Mouse (Mus musculus) brain, embryonic 18.5 days (tissue): ENCODE data around the gene Mtg1.

Experiments used
- DNase-seq: peaks from one replicate; pipeline ENCODE4 v3.0.0-alpha.2; 2012; ENCODE audit warnings: low read depth, low spot score

Mtg1 gene

DNA sequence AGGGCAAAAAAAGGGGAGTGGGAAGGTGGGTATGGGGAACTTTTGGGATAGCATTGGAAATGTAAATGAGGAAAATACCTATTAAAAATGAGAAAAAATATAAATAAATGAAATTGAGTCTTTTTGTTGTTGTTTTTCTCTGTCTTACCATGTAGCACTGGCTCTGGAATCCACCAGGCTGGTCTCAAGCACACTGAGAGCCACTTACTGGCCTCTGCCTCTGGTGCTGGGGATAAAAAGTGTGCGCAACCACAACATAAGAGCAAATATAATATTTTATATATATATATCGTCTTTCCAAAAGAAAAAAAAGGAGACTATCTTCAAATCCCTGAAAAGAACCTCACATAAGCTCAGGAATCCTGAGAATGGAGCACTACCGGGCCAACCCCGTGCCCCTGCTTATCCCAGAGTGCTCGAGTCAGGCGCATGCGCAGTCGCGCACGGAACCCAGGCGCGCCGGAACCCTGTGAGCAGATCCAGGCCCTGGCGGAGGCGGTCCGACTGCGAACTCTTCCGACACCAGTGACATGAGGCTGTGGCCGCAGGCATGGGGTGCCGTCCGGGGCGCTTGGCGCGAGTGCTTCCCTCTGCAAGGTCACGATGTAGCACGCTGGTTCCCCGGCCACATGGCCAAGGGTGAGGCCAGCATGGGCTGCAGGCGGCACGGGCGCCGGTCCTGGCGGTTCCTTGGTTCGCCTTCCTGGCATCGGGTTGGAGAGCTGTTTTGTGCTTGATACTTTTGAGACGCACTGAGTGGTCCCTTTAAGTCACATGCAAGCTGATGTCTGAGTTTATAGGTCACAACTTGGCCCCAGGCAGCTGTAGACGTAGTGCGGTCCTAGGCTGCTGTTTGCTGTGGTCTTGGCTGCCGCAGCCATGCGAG lies at the start of gene Mtg1:
Mtg1 (plus strand) TSS at position 430 of the 886 bp plus-strand sequence.
- DNase-seq: peak; percentile 83

DNA sequence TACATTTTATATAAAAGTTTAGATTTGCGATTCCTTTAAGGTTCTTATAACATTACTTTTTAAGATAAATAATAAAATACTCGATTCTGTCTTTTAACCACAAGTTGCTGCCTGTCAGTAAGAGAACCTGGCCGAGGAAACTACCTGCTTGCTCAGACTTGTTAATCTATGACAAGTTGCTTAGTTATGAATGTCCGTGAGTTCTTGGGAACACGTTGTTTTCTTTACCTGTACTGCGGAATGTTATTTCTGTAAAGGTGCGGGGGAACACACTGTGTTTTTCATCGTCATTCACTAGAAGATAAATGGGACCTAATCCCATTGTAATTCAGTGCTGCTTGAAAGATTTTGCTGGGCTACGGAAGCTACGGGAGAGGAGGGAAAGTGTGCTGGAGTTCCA lies 46.8 kb upstream of the Mtg1 start:
- no peak for DNase-seq

DNA sequence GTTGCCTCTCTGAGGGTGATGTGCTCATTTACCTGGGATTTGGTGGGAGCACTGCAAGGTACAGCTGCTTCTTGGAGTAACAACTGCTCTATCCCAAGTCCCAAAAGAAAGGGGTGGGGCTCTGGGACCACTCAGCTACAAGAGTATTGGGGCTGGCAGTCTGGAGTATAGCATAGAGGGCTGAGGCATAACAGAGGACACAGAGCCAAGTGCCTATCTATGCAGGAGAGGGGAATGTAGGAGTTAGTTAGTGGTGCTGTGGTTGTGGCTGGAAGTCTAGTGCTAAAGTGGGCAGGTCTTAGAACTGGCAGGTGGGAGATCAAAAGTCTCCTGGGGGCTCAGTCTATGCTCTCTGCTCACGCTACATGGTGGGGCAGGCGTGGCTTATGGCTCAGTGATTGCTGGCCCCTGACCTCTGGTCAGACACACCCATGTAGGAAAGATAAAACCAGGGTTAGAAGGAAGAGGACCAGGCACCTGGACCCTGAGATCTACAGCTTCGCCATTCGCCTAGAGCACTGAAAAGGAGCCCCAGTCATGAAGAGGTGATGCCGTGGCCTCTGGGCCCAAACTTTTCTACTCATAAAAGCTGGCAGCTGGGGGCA lies 44.3 kb upstream of the Mtg1 start, which contains the start of gene Prap1:
Prap1 (plus strand) TSS at position 472 of the 605 bp plus-strand sequence.
- no peak for DNase-seq

DNA sequence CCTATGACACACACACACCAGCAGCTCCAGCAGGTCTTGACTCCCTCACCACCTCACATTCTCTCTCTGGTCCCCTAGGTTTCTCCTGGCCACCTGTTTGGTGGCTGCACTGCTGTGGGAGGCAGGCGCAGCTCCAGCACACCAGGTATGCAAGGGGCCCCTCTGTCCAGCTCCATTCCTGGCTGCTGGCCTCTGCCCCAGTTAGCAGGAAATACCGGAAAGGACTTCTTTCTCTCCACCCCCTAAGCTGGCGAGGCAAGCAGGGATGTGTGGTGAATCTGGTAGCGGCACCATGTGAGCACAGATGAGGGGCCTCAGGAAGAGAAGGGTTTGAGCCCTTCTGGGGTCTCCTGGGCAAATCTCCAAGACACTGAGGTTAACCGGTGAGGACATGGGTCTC lies 42.4 kb upstream of the Mtg1 start:
- DNase-seq: no peak

DNA sequence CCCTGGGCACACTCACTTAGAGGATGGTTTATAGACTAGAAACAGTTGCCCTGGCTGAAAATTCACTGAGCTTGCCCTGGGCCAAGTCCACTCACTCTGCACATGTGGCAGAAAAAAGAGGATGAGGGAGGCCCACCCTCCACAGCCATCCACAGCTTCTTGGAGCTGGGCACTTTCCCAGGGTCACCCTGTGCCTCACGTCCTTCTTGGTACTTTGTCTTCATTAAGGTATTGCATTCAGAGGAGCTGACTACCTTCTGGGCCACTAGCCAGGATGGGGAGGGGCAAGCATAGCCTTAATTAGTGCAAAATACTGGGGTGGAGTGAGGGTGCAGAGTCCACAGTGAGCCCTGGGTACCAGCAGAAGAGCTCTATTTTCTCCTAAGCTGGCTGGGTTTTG lies 41.8 kb upstream of the Mtg1 start:
- no peak for DNase-seq

DNA sequence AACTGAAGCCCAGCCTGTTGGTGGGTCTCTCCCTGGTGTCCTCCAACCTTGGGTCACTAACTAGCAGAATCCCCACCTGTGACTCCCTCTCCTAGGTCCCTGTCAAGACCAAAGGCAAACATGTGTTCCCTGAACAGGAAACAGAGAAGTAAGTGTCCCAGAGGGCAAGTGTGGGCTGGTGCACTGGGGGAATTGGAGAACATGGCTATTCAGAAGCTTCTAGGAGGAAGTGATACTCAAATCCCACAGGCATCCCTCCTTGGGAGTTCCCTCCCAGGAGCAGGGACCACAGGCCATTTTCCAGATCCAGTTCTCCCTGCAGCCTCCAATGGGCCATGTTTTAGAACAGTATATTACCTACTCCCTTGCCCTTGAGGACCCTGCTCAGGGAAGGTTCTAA lies 41.3 kb upstream of the Mtg1 start:
- no peak for DNase-seq

DNA sequence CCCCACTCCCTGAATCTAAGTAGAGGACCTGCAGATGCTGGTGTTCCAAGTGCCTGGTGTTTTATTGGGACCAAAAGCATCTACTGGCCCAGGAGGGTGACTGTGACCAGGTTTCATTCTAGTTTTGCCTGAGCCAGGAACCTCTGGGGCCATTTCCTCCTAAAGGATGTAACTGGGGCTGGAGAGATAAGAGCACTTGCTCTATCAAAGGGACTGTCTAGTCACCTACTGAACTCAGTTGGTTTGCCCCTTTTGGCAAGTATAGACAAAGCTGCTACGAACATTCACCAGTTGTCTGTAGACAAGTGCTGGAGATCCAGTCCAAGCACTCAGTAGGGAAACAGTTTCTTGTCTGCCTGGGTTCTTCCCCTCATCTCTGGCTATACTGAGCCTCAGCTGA lies 38.9 kb upstream of the Mtg1 start:
- no peak for DNase-seq

DNA sequence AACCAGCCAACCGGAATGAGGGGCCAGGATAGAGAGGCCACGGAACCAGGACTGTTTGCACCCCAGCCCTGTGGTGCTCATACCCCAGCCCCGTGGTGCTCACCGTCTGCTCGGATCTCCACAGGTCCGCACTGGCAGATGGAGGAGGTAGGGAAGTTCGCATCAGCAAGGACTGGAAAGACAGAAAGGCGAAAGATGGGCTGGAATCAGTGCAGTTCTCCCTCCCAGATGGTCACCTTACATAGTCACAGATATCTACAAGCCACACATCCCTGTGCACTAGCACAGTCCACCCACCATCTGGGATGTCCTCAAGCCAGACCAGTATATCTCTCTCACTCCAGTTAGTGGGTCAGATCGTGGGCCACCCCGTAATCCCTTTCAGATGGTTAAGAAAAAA lies 35.9 kb upstream of the Mtg1 start:
- no peak for DNase-seq

DNA sequence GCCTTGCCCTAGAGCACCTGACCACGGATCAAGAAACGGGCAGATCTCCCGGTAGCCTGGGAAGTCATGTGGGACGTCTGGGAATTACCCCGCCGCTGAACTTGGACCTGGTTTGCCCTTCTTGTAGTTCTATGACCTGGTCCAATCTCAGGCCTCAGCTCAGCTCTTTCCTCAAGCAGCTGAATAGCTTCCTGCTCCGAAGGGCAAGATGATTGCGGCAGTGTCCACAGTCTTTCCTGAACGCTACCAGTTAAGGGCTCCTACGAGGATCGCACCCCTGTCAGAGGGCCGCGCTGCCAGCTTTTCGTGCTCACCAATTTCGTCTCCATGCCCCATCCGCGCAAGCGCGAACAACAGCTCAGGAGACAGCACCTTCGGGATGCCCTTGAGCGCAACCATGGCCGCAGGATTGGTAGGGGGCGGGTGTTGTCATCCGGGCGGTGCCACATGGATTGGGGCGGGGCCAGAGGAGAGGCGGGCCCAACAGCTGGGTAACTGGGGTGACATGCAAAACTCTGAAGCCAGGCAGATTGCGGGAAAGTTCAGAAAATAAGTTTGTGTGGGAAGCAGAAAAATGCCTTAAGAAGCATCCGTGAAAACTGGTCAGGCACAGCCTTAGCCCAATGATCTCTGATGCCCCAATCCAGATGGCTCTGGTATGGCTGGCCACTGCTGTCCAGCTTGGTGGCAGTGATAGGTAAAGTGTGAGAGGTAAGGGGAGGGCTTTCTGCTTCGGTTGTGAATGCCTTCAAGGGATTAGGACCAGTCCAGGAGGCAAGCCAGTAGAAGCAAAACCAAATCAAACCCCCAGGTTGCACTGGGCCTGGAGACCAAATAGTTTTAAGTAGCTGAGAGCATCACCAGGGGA lies 35.1 kb upstream of the Mtg1 start, which contains the start of gene Fuom:
Fuom (minus strand) TSS at position 449 of the 868 bp plus-strand sequence.
- DNase-seq: peak; percentile 18

DNA sequence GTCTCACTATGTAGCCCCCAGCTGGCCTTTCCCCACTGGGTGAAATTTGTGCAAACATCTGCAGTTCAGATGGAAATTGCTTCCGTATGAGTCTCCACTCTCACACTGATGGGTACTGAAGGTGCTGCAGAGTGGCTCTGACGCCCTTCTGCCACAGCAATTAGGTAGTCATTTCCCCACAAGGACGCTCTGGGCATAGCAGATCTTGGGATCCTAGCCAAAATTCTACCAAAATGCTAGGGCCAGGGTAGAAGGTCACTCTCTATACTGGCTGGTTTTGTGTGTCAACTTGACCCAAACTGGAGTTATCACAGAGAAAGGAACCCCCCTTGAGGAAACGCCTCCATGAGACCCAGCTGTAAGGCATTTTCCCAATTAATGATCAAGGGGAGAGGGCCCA lies 33.4 kb upstream of the Mtg1 start:
- DNase-seq: no peak

DNA sequence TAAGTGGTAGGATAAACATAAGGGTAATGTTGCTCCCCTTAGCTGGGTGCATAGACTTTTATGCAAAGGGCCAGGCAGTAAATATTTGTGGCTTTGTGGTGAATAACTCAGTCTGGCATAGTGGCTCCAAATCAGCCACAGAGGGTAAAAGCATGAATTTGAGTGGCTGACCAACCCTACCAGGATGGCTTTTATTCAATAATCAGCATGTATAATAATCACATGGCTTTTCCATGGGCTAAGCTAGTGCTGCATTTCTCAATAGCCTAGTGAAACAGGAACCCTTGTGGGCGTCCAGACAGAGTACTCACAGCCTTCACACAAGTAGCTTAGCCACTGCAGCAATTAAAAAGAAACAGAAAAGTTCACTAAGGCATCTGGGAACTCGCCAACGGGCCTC lies 25.4 kb upstream of the Mtg1 start:
- DNase-seq: no peak

DNA sequence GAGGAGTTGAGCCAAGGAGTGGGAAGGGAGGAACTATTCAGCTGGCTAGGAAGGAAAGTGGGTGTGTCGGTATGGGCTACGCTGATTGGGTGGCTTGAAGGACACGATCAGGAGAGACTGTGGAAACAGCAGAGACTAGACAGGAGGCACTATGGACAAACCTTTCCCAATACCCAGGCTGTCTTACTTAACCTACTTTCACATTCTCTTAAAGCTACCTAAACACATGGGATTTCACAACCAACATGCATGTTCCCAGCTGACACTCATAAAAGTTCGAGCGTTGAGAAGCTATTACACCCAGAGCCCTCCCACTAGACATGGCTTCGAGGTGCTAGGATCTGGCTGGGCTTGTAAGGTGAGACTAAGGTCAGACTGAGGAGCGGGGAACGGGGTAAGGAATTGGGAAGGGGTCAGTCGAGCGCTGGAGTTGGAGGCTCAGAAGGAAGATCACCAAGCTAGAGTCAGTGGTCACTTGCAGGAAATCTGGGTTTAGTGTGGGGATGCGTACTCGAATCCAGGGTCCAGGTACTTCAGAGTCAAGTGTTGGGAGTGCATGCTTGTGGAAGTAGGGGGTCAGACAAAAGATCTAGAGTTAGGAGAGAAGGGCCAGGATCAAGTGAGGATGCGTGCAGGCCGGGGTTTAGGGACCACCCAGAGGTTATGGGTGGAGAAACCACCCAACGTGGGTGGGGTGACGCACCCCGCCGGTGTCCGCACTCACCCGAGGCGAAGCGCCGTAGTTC lies 21.6 kb upstream of the Mtg1 start, which contains the start of gene Paox:
Paox (plus strand) TSS at position 217 of the 746 bp plus-strand sequence.
- no peak for DNase-seq

DNA sequence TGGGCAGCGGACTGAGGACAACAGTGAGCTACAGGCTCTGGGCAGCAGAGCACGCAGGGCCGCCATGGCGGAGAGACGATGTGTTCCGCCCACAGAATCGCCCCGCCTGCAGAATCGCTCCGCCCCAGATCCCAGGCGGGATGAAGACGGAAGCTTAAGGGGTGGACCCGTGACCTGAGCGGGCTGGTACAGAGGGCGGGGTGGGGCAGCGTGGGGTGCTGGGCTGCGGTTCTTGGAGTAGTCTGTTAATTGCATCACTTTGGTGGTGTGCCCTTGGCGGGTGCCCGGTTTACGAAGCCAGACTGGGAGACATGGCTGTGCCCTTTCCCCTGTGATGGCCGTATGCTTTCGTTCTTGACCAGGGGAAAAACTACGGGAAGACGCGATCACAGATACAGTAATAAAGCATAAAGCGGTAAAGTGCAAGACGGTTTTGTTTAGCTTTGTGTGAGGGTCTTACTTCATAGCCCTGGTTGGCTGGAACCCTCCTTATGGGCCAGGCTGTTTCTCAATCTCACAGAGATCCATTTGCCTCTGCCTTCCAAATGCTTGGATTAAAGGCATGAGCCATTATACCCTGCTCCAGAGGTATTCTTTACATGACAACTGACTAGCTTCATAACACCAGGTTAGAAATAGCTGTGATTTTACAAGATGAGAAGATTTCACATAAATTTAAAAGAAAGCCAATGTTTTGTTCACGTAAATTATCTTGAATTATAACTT lies 20.9 kb upstream of the Mtg1 start, which contains the start of gene Echs1:
Echs1 (minus strand) TSS at position 148 of the 726 bp plus-strand sequence.
- DNase-seq: no peak

DNA sequence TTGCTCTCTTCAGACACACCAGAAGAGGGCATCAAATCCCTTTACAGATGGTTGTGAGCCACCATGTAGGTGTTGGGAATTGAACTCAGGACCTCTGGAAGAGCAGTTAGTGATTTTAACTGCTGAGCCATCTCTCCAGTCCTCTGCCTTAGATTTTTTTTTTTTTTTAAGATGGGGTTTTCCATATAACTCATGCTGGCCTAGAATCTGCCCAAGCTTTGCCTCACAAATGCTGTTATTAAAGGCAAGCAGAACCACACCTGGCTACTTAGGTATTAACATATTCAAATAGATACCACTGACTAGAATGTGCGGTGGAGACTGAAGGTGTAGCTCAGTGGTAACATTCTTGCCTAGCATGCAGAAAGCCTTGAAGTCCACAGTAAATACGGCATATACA lies 16.9 kb upstream of the Mtg1 start:
- DNase-seq: no peak

DNA sequence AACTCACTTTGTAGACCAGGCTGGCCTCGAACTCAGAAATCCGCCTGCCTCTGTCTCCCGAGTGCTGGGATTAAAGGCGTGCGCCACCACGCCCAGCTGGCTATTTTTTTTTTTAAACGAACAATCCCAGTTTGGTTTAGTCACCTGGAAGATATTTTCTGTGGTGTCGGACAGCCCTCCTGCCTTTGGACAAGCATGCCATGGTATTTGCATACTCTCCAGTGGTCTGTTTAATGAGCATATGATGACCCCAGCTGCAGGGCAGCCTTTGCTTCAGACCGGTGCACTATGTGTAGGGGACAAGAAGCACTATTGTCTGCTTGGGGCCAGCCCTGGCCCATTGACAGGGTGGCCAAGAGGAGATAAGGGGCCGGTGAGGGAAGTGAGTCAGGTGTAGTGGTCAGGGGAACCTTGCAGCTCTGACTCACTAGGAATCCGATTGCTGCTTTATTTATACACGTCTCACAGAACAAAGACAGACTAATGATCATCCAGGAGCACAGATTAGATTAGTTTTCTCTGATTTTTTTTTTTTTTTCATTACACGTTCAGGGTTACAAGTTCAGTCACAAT lies 15.9 kb upstream of the Mtg1 start:
- no peak for DNase-seq

DNA sequence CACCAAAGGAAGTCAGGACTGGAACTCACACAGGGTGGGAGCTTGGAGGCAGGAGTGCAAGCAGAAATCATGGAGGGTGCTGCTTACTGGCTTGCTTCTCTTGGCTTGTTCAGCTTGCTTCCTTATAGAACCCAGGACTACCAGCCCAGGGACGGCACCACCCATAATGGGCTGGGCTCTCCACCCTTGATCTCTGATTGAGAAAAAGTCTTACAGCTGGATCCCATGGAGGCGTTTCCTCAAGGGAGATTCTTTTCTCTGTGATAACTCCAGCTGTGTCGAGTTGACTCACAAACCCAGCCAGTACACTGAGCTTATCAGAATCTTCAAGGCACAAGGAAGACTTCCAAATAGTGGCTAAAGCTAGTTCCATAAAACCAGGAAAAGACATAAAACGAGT lies 14.6 kb upstream of the Mtg1 start:
- no peak for DNase-seq

DNA sequence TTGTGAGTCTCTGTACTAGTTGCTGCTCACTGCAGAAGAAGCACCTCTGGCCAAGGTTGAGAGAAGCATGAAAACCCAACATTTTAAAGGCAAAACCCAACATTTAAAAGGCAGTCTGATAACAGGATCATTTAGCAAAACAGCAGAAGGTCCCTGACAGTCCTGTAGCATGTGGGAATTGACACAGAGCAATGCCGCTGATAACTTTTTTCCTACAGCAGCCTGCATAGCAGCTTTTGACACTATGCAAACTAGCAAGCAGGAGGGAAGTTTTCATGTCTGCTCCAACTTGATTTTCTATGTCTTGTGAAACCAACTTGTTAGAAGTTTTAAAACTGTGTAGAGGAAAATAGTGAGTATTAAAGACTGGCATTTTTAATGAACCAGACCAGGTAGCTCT lies 13.0 kb upstream of the Mtg1 start:
- DNase-seq: no peak

DNA sequence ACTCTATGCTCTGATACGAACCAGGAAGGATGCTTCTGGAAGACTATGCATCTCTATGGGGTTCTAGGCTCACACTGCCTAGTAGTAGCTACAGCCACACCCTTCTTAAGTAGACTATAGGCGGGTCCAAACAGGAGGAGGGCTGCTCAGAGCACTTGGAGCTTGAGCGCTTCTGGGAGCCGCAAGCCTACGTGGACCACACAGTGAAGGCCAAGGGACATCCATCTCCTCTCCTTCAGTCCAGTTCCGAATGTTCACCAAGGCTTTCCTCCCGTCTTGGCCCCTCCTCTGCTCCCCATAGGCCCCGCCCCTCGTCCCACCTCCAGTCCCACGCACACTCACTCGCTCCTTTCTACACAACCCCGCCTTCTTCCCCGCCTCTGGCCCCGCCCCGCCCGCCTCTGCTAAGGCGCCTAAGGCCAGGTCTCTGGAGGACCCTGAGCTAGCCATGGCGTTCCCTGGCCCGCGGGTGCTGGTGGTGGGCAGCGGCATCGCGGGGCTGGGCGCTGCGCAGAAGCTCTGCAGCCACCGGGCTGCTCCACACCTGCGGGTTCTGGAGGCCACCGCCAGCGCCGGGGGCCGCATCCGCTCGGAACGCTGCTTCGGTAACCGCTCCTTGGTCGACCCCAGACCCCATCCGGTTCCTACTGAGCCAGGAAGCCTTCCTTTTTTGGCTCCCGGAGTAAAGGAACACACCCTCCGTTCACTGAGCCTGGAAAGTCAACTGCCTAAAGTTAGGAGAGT lies 11.9 kb upstream of the Mtg1 start:
- peak; percentile 70 for DNase-seq

DNA sequence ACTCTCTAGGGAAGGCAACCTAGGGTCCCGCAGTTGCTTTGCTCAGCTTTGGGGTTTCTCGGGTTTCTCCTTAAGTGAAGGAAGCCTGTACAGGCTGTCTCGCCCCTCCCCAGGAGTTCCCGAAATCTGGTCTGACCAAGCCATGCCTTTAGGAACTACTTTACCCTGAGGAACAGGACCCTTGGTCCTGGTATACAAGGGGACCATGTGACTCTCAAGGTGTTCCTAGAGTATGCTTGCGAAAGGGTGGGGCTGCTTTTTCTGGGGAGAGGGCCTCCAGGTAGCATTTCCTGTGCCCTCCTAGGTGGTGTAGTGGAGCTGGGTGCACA lies 11.4 kb upstream of the Mtg1 start:
- DNase-seq: no peak

DNA sequence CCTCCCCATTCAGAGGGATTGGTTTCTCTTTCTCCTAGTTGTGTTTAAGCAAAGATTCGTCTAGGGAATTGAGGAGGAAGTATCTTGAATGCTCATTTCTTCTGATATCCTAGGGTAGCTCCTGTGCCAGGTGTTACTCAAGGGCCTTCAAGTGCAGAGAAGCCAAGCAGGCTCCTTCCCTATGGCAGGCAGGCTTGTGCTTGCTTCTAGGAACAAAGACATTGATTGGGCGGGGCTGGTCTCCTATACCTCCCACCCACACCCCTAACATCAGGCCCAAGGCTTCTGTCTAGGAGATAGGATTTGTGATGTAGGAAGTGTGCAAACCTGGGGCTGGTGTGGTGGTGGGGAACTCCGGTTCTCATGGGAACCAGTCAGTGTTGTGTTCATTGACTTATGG lies 10.4 kb upstream of the Mtg1 start:
- no peak for DNase-seq
